Mouse (Mus musculus) erythroblast, embryonic 14.5 days (primary cell): Measurements from ENCODE around the gene Cd44. TPM values are rescaled to one million over a fixed set of nuclear protein-coding genes. Genes with fewer than 3 reads are reported as not detected.

ENCODE experiments used
- H3K27me3 ChIP-seq: 2 replicates; pipeline ENCODE4 v1.6.1; 2012; ENCODE audit warnings: inconsistent platforms; ENCODE audit not compliant: control insufficient read depth
- H3K36me3 ChIP-seq: 2 replicates; pipeline ENCODE4 v1.6.1; 2012; ENCODE audit warnings: mild to moderate bottlenecking, inconsistent platforms; ENCODE audit not compliant: control insufficient read depth
- H3K4me1 ChIP-seq: 2 replicates; pipeline ENCODE4 v1.6.1; 2012; ENCODE audit warnings: inconsistent platforms; ENCODE audit not compliant: control insufficient read depth
- H3K4me3 ChIP-seq: replicated peaks from 2 replicates; pipeline ENCODE3; 2012; ENCODE audit warnings: moderate library complexity, mild to moderate bottlenecking, inconsistent platforms
- H3K9me3 ChIP-seq: 2 replicates; pipeline ENCODE4 v1.6.1; 2012; ENCODE audit warnings: low read length, inconsistent platforms, mixed read lengths; ENCODE audit not compliant: control insufficient read depth
- GATA1 ChIP-seq: IDR thresholded peaks from 2 replicates; pipeline ENCODE4 v1.6.1; 2012; ENCODE audit warnings: low read length, inconsistent platforms, mixed read lengths
- TAL1 ChIP-seq: IDR thresholded peaks from 3 replicates; pipeline ENCODE4 v1.6.1; 2012; ENCODE audit warnings: low read length, inconsistent platforms, mixed read lengths
- polyA plus RNA-seq: library from polyadenylated mRNA; stranded (reverse); fragments of >175 nt; gene quantifications from 2 replicates; pipeline ENCODE4 v1.2.3, GENCODE M21; 2012

The Cd44 gene
- polyA plus RNA-seq, 1 experiment, result 0.08 TPM

- Histone ChIP-seq H3K4me1 (peaks cover 22% of the 10 kb centered on the region), H3K9me3 (no peaks in the 10 kb centered on the region), H3K36me3 (no peaks in the 10 kb centered on the region), H3K4me3 (no peak overlapping the region), H3K27me3 (no peaks in the 10 kb centered on the region)
- TF ChIP-seq GATA1 (no peak), TAL1 (no peak)
These were observed 18.7 kb downstream of the Cd44 start for GRCm38 (mm10) chr2:102882597-102883272.

GRCm38 (mm10) chr2:102882004-102882588, 19.4 kb downstream of the Cd44 start:
- Histone ChIP-seq H3K36me3 (no peaks in the 10 kb centered on the region), H3K4me3 (no peak overlapping the region), H3K9me3 (no peaks in the 10 kb centered on the region), H3K27me3 (no peaks in the 10 kb centered on the region), H3K4me1 (peaks cover 24% of the 10 kb centered on the region)
- no peak for TF ChIP-seq GATA1
- TF ChIP-seq TAL1, result no peak

GRCm38 (mm10) chr2:102878513-102878912, 23.0 kb downstream of the Cd44 start:
- Histone ChIP-seq H3K4me3 (no peak overlapping the region), H3K36me3 (no peaks in the 10 kb centered on the region), H3K9me3 (no peaks in the 10 kb centered on the region), H3K27me3 (no peaks in the 10 kb centered on the region), H3K4me1 (peaks cover 29% of the 10 kb centered on the region)
- TF ChIP-seq GATA1, result no peak
- no peak for TF ChIP-seq TAL1

- H3K4me3 ChIP-seq, result no peak overlapping the region
- no peaks in the 10 kb centered on the region for H3K27me3 ChIP-seq
- no peaks in the 10 kb centered on the region for H3K9me3 ChIP-seq
- no peaks in the 10 kb centered on the region for H3K36me3 ChIP-seq
- H3K4me1 ChIP-seq, result peaks cover 29% of the 10 kb centered on the region
- TF ChIP-seq TAL1, result no peak
- no peak for TF ChIP-seq GATA1
These were observed 24.0 kb downstream of the Cd44 start for GRCm38 (mm10) chr2:102877463-102877862.

DNA sequence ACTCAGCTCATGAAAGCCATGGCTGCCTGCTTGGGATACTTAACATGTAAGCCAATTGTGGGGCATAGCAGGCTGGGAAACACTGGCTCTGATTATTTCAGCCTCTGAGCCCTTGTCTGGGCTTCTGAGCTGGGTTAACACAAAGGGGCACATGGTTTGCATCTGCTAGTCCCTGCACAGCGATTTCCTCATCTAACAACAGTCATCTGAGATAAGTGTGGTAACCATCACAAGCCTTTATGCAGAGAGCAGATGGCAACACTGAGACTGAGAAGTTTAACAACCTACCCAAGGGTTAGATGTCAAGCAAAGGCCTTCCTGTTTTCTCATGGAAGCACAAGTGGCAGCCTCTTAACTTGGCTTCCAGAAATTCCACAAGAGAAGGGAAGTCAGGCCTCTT, 25.3 kb downstream of the Cd44 start:
- TF ChIP-seq GATA1 (no peak), TAL1 (no peak)
- peaks cover 29% of the 10 kb centered on the region for H3K4me1 ChIP-seq
- no peaks in the 10 kb centered on the region for H3K36me3 ChIP-seq

DNA sequence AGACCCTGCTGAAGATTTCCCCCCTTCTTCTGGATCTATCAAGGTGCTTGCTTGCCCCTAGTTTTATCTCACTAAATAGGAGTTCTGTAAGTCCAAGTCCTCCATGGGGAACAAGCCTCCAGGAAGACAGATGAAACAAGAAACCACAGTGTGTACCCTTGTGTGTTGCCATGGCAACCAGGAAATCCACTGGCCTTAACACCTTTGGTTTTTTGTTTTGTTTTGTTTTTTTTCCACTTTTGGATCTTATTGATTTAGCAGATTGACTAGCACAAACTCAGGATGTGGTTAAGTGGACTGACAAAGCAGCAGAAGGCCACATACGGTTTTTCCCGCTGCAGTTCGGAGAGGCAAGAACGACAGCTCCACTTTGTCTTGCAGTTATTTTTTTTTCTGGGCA, 27.6 kb downstream of the Cd44 start:
- no peaks in the 10 kb centered on the region for H3K27me3 ChIP-seq
- H3K9me3 ChIP-seq, result no peaks in the 10 kb centered on the region
- no peaks in the 10 kb centered on the region for H3K36me3 ChIP-seq
- TF ChIP-seq TAL1, result no peak
- no peak for TF ChIP-seq GATA1
- H3K4me3 ChIP-seq, result no peak overlapping the region
- H3K4me1 ChIP-seq, result peaks cover 34% of the 10 kb centered on the region

More for the DNA sequence above, 25.3 kb downstream of the Cd44 start:
- Histone ChIP-seq H3K27me3 (no peaks in the 10 kb centered on the region), H3K4me3 (no peak overlapping the region), H3K9me3 (no peaks in the 10 kb centered on the region)

DNA sequence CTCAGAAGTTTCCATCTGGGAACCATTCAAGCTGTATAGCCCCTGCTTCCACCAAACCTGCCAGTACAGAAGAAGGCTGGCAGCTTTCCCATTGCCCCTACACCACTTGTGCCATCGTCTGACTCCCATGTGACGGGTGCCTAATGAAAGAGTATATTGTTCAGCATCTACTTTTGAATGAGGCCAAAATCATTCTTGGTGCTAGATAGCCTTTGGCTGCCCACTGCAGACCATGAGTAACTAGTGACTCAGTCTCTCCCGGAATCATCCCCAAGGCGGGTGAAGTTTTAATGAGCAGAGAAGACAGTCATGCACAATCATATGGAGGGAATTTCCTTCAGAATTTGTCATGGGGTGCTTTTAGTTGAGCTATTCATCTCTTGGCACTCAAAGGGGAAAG, 28.3 kb downstream of the Cd44 start:
- H3K9me3 ChIP-seq, result no peaks in the 10 kb centered on the region
- H3K36me3 ChIP-seq, result no peaks in the 10 kb centered on the region
- TF ChIP-seq TAL1, result no peak
- TF ChIP-seq GATA1, result no peak
- no peak overlapping the region for H3K4me3 ChIP-seq
- peaks cover 37% of the 10 kb centered on the region for H3K4me1 ChIP-seq
- H3K27me3 ChIP-seq, result no peaks in the 10 kb centered on the region

GRCm38 (mm10) chr2:102872436-102872835, 29.0 kb downstream of the Cd44 start:
- Histone ChIP-seq H3K4me3 (no peak overlapping the region), H3K36me3 (no peaks in the 10 kb centered on the region), H3K4me1 (peaks cover 37% of the 10 kb centered on the region), H3K27me3 (no peaks in the 10 kb centered on the region), H3K9me3 (no peaks in the 10 kb centered on the region)
- no peak for TF ChIP-seq TAL1
- TF ChIP-seq GATA1, result no peak

DNA sequence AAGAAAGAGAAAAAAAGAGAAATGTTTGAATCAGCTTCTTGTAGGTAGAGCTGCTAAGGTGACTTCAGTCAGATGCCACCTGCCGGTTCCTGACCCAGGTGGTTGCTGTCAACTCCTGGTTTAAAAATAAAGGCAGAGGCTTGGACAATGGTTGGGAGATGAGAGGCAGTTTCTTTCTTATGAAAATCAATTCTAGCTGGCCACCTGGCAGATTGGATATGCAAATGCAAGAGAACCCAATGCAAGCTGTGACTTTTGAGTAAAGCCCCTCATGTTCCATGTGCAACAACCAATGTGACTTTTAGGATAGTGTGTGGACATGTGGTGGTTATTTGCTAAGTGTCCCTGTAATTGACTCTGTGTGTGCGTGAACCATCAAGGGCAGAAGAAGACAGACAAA, 33.0 kb downstream of the Cd44 start:
- Histone ChIP-seq H3K9me3 (no peaks in the 10 kb centered on the region), H3K4me1 (peaks cover 35% of the 10 kb centered on the region), H3K27me3 (no peaks in the 10 kb centered on the region), H3K4me3 (no peak overlapping the region), H3K36me3 (peaks cover 8% of the 10 kb centered on the region)
- no peak for TF ChIP-seq TAL1
- no peak for TF ChIP-seq GATA1

DNA sequence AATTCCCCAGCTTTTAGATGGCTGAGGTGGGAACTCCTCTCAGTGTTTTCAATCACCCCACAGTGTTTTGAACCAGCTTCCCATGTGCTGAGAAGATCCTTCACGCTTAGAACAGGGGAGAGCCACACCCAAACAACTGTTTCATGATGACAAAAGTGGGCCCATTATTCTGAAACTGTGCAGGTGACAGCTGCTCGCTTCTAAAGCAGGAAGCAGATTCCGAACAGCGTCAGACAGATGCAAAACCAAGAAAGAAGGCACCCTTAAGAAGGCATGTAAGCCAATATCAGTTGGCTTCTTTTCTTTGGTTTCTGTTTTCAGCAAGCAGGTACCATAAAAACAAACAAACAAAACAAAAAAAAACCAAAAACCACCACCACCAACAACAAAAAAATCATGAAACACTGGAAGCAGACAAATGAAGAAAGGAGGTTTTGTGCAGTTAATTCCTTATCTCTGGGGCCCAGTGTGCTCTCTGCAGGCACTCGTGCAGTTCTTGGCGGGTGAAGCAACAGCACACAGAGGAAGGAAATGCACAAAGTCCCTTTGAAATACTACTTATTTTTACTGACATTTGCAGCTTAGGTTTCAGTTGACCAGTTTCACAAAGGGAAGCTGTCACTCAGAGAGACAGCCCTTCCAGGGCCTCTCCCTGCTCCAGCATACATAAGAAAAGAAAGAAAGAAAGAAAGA, 33.9 kb downstream of the Cd44 start:
- TF ChIP-seq TAL1 (no peak), GATA1 (peak; percentile 27; the same call in 1 of the 2 replicates)
- Histone ChIP-seq H3K9me3 (no peaks in the 10 kb centered on the region), H3K27me3 (no peaks in the 10 kb centered on the region), H3K36me3 (peaks cover 11% of the 10 kb centered on the region), H3K4me3 (peak overlapping the region; percentile 21), H3K4me1 (peaks cover 35% of the 10 kb centered on the region)
